Mouse (Mus musculus) G1E (cell line): ENCODE measurements around the gene Gm28036. TPM values are rescaled to one million over a fixed set of nuclear protein-coding genes. Genes with fewer than 3 reads are reported as not detected.

Experiments used
- ATAC-seq: 2 replicates; pipeline ENCODE4 v1.8.0; 2016; ENCODE audit warnings: mild to moderate bottlenecking; ENCODE audit not compliant: insufficient number of reproducible peaks, poor library complexity, low FRiP score, severe bottlenecking; ENCODE audit errors: extremely low read depth
- DNase-seq: peaks from one replicate; pipeline ENCODE4 v3.0.0; 2012; ENCODE audit warnings: low spot score
- H3K27me3 ChIP-seq: 2 replicates; pipeline ENCODE4 v1.6.1; 2012; ENCODE audit warnings: mild to moderate bottlenecking, low read length, inconsistent platforms; ENCODE audit not compliant: insufficient read depth
- H3K36me3 ChIP-seq: replicated peaks from 2 replicates; pipeline ENCODE3; 2012; ENCODE audit warnings: mild to moderate bottlenecking, inconsistent platforms
- H3K4me1 ChIP-seq: 2 replicates; pipeline ENCODE4 v1.6.1; 2012; ENCODE audit warnings: low read depth, low read length, inconsistent platforms, mixed read lengths; ENCODE audit not compliant: insufficient read depth
- H3K4me3 ChIP-seq: 2 replicates; pipeline ENCODE4 v1.5.1; 2012; ENCODE audit warnings: low read depth, mild to moderate bottlenecking, inconsistent platforms, low read length, moderate library complexity, mixed read lengths
- H3K9me3 ChIP-seq: replicated peaks from 2 replicates; pipeline ENCODE4 v1.6.1; 2012; ENCODE audit warnings: inconsistent platforms
- CTCF ChIP-seq: IDR thresholded peaks from 2 replicates; pipeline ENCODE4 v1.5.1; 2012; ENCODE audit warnings: low read depth, low read length, inconsistent platforms, mixed read lengths
- GATA1 ChIP-seq: IDR thresholded peaks from 2 replicates; pipeline ENCODE4 v1.6.1; 2012; ENCODE audit warnings: borderline replicate concordance, low read length, inconsistent platforms, mixed read lengths
- GATA2 ChIP-seq: IDR thresholded peaks from 2 replicates; pipeline ENCODE4 v1.6.1; 2012; ENCODE audit warnings: low read depth, low read length, inconsistent platforms, borderline replicate concordance
- POLR2AphosphoS5 ChIP-seq: IDR thresholded peaks from 2 replicates; pipeline ENCODE4 v1.6.1; 2012; ENCODE audit warnings: low read depth, low read length, inconsistent platforms; ENCODE audit not compliant: insufficient replicate concordance
- TAL1 ChIP-seq: conservative IDR thresholded peaks from 2 replicates; pipeline ENCODE4 v1.6.1; 2012; ENCODE audit warnings: low read depth, low read length, inconsistent platforms, mixed read lengths
- polyA plus RNA-seq: library from polyadenylated mRNA; stranded (reverse); fragments of >175 nt; gene quantifications from 2 replicates; pipeline ENCODE4 v1.2.3, GENCODE M21; 2012
- total RNA-seq, 2 experiments: library from RNA; stranded (forward) in 1 of 2; stranded (reverse) in 1 of 2; fragments of 200-1000 nt in 1 of 2; fragments of >200 nt in 1 of 2; fragmentation: Nextera tagmentation in 1 of 2; gene quantifications; 2 replicates each; pipeline ENCODE4 v1.2.3; 2014 to 2017

Gene Gm28036
- total and polyA plus RNA-seq, 3 experiments = 12.0 to 17.6 (median 13.5) TPM

DNA sequence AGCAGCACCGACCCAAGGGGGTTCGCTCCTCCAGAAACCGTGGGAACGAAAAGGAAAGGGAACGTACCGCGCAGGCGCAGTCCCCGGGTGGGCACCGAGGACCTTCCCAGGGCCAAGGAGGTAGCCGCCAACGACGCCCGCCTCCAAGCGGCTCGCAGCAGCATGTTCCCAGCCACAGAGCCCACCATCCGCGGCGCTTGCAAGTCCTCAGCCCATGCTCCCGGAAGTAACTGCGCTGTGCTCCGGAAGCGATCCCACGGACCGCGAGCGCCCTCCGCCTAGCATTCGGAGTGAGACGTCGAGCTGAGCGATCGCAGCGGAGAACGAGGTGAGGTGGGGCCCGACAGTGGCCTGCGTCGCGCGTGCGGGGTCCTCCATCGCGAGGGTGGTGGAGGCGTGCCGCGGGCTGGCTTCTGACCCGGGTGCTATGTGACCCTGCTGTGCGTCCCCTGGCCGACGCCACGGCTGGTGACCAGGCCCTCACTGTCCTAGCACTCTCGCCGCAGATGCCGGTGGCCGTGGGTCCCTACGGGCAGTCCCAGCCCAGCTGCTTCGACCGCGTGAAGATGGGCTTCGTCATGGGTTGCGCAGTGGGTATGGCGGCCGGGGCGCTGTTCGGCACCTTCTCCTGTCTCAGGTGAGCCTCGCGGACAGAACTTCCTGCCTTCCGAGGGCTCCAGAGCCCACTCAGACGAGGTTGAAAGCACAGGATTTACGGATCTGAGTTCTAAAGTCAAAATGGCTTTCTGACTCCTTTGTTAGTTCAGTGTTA, 17.2 kb upstream of the Gm28036 start, which contains the start of the genes Romo1 and Nfs1:
Gene Romo1 (plus strand): TSS at position 87 of the 772 bp plus-strand sequence.
Gene Nfs1 (minus strand): TSS at position 234 of the 772 bp plus-strand sequence.
- Histone ChIP-seq H3K36me3 (peaks cover 55% of the 10 kb centered on the region), H3K4me3 (peak within 1 kb of the TSS; percentile 86), H3K4me1 (peaks cover 26% of the 10 kb centered on the region), H3K27me3 (no peaks in the 10 kb centered on the region), H3K9me3 (no peaks in the 10 kb centered on the region)
- ATAC-seq = peak; percentile 70
- peak; percentile 76 for DNase-seq
- TF ChIP-seq GATA2 (no peak), TAL1 (no peak), GATA1 (no peak), POLR2AphosphoS5 (peak; percentile 52; the same call in 1 of the 2 replicates)

DNA sequence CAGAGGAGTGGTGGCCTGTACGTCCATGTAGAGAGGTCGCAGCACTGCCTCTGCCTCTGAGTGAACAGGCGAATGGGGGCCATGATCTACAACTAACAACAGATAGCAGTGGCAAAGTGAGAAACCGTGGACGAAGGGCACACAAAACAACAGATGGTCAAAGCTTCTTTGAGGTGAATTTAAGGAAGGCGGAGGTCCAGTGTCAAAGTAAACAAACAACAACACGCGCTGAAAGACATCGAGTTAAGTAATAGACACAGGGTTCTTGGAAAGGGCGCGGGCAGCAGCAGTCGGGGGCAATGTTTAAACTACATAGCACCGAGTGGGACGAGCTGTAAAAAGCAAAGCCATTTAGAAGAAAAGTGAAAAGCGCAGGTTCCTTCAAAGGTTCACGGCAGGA, 16.5 kb upstream of the Gm28036 start:
- H3K9me3 ChIP-seq = no peaks in the 10 kb centered on the region
- H3K4me1 ChIP-seq = peaks cover 26% of the 10 kb centered on the region
- ATAC-seq (no peak), DNase-seq (no peak)
- H3K36me3 ChIP-seq = peaks cover 55% of the 10 kb centered on the region
- H3K4me3 ChIP-seq = peak overlapping the region; percentile 86
- H3K27me3 ChIP-seq = no peaks in the 10 kb centered on the region
- TF ChIP-seq CTCF (no peak), TAL1 (no peak), GATA1 (no peak), GATA2 (no peak), POLR2AphosphoS5 (no peak)

DNA sequence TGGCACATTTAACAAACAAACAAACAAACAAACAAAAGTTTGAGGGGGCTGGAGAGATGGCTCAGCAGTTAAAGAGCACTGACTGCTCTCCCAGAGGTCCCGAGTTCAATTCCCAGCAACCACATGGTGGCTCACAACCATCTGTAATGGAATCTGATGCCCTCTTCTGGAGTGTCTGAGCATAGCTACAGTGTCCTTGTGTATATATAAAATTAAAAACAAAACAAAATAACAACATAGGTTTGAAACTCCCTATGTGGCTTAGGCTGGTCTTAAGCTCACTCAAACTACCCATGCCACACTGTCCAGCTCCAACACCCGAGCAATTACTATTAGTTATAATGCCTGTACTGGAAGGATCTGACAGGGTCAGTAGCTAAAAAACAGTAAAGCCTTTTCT, 15.9 kb upstream of the Gm28036 start:
- Histone ChIP-seq H3K9me3 (no peaks in the 10 kb centered on the region), H3K4me3 (peak overlapping the region; percentile 86; the same call in 1 of the 2 replicates), H3K27me3 (no peaks in the 10 kb centered on the region), H3K4me1 (peaks cover 26% of the 10 kb centered on the region), H3K36me3 (peaks cover 49% of the 10 kb centered on the region)
- DNase-seq = no peak
- TF ChIP-seq TAL1 (no peak), GATA2 (no peak), POLR2AphosphoS5 (no peak), CTCF (no peak), GATA1 (no peak)
- no peak for ATAC-seq

DNA sequence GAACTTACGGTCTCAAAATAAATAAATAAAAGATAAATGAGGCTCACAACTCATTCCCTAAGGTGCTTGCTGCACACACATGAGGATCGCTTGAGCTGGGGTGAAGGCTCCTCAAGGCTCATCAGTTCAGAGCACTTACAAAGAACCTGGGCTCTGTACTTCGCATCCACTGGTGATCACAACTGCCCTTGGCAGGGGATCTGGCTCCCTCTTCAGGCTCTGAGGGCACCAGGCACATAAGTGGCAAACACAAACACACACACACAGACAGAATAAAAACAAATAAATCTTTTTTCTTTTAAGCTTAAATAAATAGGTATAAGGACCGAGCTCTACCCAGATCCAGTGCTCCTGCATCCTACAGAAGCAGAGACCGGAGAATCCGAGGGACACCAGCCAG, 8.8 kb upstream of the Gm28036 start:
- Histone ChIP-seq H3K4me3 (no peak overlapping the region), H3K27me3 (no peaks in the 10 kb centered on the region), H3K36me3 (peaks cover 77% of the 10 kb centered on the region), H3K4me1 (no peaks in the 10 kb centered on the region), H3K9me3 (no peaks in the 10 kb centered on the region)
- ATAC-seq (no peak), DNase-seq (no peak)
- TF ChIP-seq POLR2AphosphoS5 (no peak), GATA1 (no peak), CTCF (no peak), GATA2 (no peak), TAL1 (no peak)

DNA sequence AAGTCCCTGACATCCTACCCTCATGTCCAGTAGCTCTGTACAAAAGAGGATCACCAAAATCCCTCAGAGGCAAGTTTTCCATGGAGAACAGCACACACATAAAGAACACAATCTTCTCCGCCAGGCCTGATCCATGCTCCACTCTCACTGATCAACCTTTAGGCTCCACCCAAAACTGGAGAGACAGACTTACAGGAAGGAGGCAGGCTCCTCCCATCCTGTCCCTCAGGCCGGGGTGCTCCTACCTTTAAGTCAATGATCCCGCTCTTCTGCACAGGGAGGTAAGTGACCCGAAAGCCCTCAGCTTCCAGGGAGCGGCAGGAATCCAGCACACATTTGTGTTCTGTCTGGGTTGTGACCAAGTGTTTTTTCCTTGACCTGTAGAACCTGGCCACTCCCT, 7.3 kb upstream of the Gm28036 start:
- H3K4me1 ChIP-seq = no peaks in the 10 kb centered on the region
- no peak overlapping the region for H3K4me3 ChIP-seq
- peaks cover 70% of the 10 kb centered on the region for H3K36me3 ChIP-seq
- no peak for ATAC-seq
- DNase-seq = no peak
- H3K9me3 ChIP-seq = no peaks in the 10 kb centered on the region
- H3K27me3 ChIP-seq = no peaks in the 10 kb centered on the region
- TF ChIP-seq GATA1 (no peak), POLR2AphosphoS5 (no peak)

DNA sequence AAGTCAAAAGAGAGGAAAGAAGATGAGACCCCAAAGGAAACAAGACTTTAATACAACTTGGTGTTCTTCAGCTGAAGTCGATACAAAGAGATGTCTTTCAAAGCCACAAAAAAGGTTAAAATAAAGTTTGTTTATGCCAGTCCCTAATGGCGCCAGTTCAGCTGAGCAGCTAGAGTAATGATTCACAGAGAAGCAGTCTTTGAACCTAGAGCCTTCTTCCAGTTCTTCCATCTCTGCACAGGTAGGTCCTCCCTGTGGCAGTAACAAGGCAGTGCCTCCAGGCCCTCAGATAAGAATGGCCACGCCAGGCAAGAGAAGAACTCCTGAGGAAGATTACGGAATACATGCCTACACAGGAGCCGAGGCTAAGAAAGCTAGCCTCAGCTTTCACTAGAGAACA, 3.2 kb downstream of the Gm28036 start:
- Histone ChIP-seq H3K4me1 (no peaks in the 10 kb centered on the region; the same call in 1 of the 2 replicates), H3K9me3 (no peaks in the 10 kb centered on the region), H3K36me3 (peaks cover 63% of the 10 kb centered on the region), H3K4me3 (no peak overlapping the region), H3K27me3 (no peaks in the 10 kb centered on the region)
- no peak for DNase-seq
- ATAC-seq = no peak
- TF ChIP-seq GATA2 = no peak
- no peak for TF ChIP-seq GATA1
- TF ChIP-seq TAL1 = no peak
- TF ChIP-seq POLR2AphosphoS5 = no peak
- TF ChIP-seq CTCF = no peak
